ENCODE assay signal across 19 mouse cellular contexts in the genomic region with DNA sequence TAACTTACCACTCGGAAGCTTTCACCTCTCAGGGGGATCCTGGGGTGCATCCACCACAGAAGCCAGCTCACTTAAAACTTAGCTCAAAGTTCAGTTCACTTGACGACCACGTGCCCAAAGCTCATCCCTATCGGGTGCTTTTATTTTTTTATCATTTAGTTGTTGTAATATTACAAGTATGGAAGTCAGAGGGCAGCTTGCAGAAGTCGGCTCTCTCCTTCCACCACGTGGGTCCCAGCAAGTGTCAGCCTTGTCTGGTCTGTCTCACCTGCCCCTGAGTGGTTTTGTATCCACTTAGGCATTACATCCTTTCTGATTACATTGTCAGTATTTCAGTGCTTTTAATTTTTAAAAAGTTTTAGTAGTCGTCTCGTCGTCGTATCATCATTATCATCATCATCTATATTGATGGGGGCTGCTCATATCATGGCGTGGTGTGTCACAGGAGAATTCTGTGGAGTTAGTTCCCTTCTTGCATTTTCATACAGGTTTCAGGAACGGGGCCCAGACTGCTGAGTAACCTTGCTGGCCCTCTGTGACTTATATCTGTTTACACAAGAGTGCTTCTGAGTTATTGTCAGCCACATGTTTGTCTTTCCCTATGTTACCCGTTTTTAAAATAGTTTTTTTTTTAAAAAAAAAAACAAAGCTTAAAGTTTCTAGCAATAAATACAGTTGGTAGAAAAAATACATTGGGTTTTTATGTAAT. TPM values are rescaled to one million over a fixed set of nuclear protein-coding genes. Genes with fewer than 3 reads are reported as not detected.
DNase-seq lines count a peak whose midpoint lies in the region; ATAC-seq and TF ChIP-seq lines count a peak whose summit lies in the region.
"Had no signal": no experiment of that assay in that cellular context is flagged by ENCODE, and none has a peak within 500 bp of the region (broad histone marks: within the 10 kb centered on the region; RNA-seq: fewer than 3 reads in every experiment).

No protein-coding gene starts in this region.

- no peaks in the 10 kb centered on the region for H3K36me3 ChIP-seq in heart, embryonic 11.5 days (ENCODE audit: control insufficient read depth, insufficient read depth, low read length)
- no peaks in the 10 kb centered on the region for H3K36me3 ChIP-seq in heart, embryonic 15.5 days
- no peaks in the 10 kb centered on the region for H3K36me3 ChIP-seq in MEL (ENCODE audit: control insufficient read depth in 1 of 2, insufficient read depth in 2 of 2, low read length in 2 of 2)
- H3K36me3 ChIP-seq in limb, embryonic 10.5 days: no peaks in the 10 kb centered on the region
- H3K36me3 ChIP-seq: embryonic facial prominence, embryonic 12.5 days; forebrain, embryonic 15.5 days; G1E; hindbrain, embryonic 10.5 days; intestine, embryonic 15.5 days had no signal

- H3K27me3 ChIP-seq in heart, embryonic 11.5 days (ENCODE audit: control insufficient read depth, insufficient read depth, low read length): no peaks in the 10 kb centered on the region
- H3K27me3 ChIP-seq in heart, embryonic 15.5 days: no peaks in the 10 kb centered on the region
- peaks cover 0 to 4% of the 10 kb centered on the region in 2 experiments; a peak in 1 of 4 replicates for H3K27me3 ChIP-seq in MEL (ENCODE audit: control insufficient read depth in 1 of 2, insufficient read depth in 2 of 2, low read length in 2 of 2)
- H3K27me3 ChIP-seq in limb, embryonic 10.5 days (ENCODE audit: low read depth, poor library complexity, severe bottlenecking): no peaks in the 10 kb centered on the region
- H3K27me3 ChIP-seq: embryonic facial prominence, embryonic 12.5 days; forebrain, embryonic 15.5 days; intestine, embryonic 15.5 days; Patski had no signal

- H3K9ac ChIP-seq in heart, embryonic 11.5 days (ENCODE audit: low read depth, low read length): no peak overlapping the region
- H3K9ac ChIP-seq in heart, embryonic 15.5 days: no peak overlapping the region
- H3K9ac ChIP-seq in MEL (ENCODE audit: control insufficient read depth, low read depth, low read length, poor library complexity, severe bottlenecking): peak overlapping the region; percentile 46
- H3K9ac ChIP-seq: embryonic facial prominence, embryonic 12.5 days; forebrain, embryonic 15.5 days; hindbrain, embryonic 14.5 days; intestine, embryonic 15.5 days had no signal

- no peaks in the 10 kb centered on the region for H3K9me3 ChIP-seq in heart, embryonic 11.5 days (replicated peaks; ENCODE audit: control insufficient read depth, low read length)
- H3K9me3 ChIP-seq in heart, embryonic 15.5 days (replicated peaks): no peaks in the 10 kb centered on the region
- H3K9me3 ChIP-seq in MEL (replicated peaks; ENCODE audit: insufficient read depth, low read length): no peaks in the 10 kb centered on the region
- H3K9me3 ChIP-seq in limb, embryonic 10.5 days (replicated peaks): no peaks in the 10 kb centered on the region
- H3K9me3 ChIP-seq: embryonic facial prominence, embryonic 12.5 days; forebrain, embryonic 15.5 days; G1E; hindbrain, embryonic 10.5 days; intestine, embryonic 15.5 days had no signal

- TF ChIP-seq RAD21 in MEL (IDR thresholded peaks at IDR 0.05; ENCODE audit: low read depth, low read length): no peak

- H3K4me3 ChIP-seq in heart, embryonic 11.5 days (ENCODE audit: low read depth, low read length): no peak overlapping the region
- no peak overlapping the region for H3K4me3 ChIP-seq in heart, embryonic 15.5 days
- H3K4me3 ChIP-seq in MEL (ENCODE audit: control insufficient read depth in 1 of 2, insufficient read depth in 1 of 2, low read depth in 2 of 2, low read length in 2 of 2): peak overlapping the region; percentile 17 to 60
- H3K4me3 ChIP-seq in limb, embryonic 10.5 days: no peak overlapping the region
- H3K4me3 ChIP-seq: embryonic facial prominence, embryonic 12.5 days; forebrain, embryonic 15.5 days; hindbrain, embryonic 10.5 days; intestine, embryonic 15.5 days had no signal

- H3K27ac ChIP-seq in heart, embryonic 11.5 days (ENCODE audit: low read depth, low read length): no peak overlapping the region
- H3K27ac ChIP-seq in heart, embryonic 15.5 days: no peak overlapping the region
- H3K27ac ChIP-seq in MEL (ENCODE audit: control insufficient read depth, low read depth, low read length): no peak overlapping the region
- no peak overlapping the region for H3K27ac ChIP-seq in limb, embryonic 10.5 days
- H3K27ac ChIP-seq: embryonic facial prominence, embryonic 12.5 days; forebrain, embryonic 15.5 days; hindbrain, embryonic 10.5 days; hindbrain, embryonic 14.5 days; intestine, embryonic 15.5 days had no signal

- DNase-seq in heart, postnatal 14 days: no peak
- no peak for DNase-seq in heart, postnatal 36 days
- DNase-seq in MEL (ENCODE audit: low read depth, low spot score): peak; percentile 30
- peak; percentile 24 for DNase-seq in limb, embryonic 10.5 days (ENCODE audit: low spot score)
- DNase-seq in ovary, postnatal 36 days (ENCODE audit: low spot score): no peak
- DNase-seq: cerebellum, adult 11-12 months; cerebellum, adult 9-10 months; cerebellum, postnatal 25 days; gastrocnemius, postnatal 36 days; kidney, adult 18-20 months had no signal

- no peaks in the 10 kb centered on the region for H3K79me2 ChIP-seq in MEL (ENCODE audit: control insufficient read depth, insufficient read depth, low read length, poor library complexity)

- no peak for TF ChIP-seq CTCF in MEL (IDR thresholded peaks at IDR 0.05 in 2 of 3, conservative IDR thresholded peaks at IDR 0.05 in 1 of 3; ENCODE audit: control insufficient read depth in 1 of 3, insufficient read depth in 1 of 3, low read depth in 2 of 3, low read length in 3 of 3, poor library complexity in 1 of 3, severe bottlenecking in 1 of 3)

- TF ChIP-seq POLR2A in MEL (IDR thresholded peaks at IDR 0.05; ENCODE audit: control insufficient read depth in 1 of 2, insufficient read depth in 1 of 2, low read depth in 1 of 2, low read length in 2 of 2, poor library complexity in 1 of 2): no peak

- ATAC-seq in heart, embryonic 11.5 days (replicated peaks; ENCODE audit: insufficient number of reproducible peaks, low FRiP score, low TSS enrichment): no peak
- ATAC-seq in heart, embryonic 15.5 days (replicated peaks; ENCODE audit: insufficient number of reproducible peaks, insufficient read depth, low FRiP score, low read depth): no peak
- ATAC-seq: forebrain, embryonic 15.5 days had no signal

- peak overlapping the region; percentile 46; the same call in 1 of the 2 replicates for H3K4me2 ChIP-seq in heart, embryonic 11.5 days
- H3K4me2 ChIP-seq in heart, embryonic 15.5 days: peak overlapping the region; percentile 57; the same call in 1 of the 2 replicates
- H3K4me2 ChIP-seq: embryonic facial prominence, embryonic 12.5 days; forebrain, embryonic 15.5 days; hindbrain, embryonic 14.5 days had no signal

- 62% methylated on average over 13 of the region's 13 CpGs for WGBS in heart, embryonic 11.5 days (ENCODE audit: insufficient replicate concordance)
- WGBS in heart, embryonic 15.5 days: 53% methylated on average over 13 of the region's 13 CpGs
- WGBS in limb, embryonic 10.5 days: 81% methylated on average over 13 of the region's 13 CpGs

- TF ChIP-seq EP300 in MEL (IDR thresholded peaks at IDR 0.05; ENCODE audit: low read depth in 1 of 2, low read length in 2 of 2): no peak

- H3K4me1 ChIP-seq in heart, embryonic 11.5 days (ENCODE audit: control insufficient read depth, insufficient read depth, low read length): peaks cover 6% of the 10 kb centered on the region
- H3K4me1 ChIP-seq in heart, embryonic 15.5 days (replicated peaks): peaks cover 11% of the 10 kb centered on the region
- H3K4me1 ChIP-seq in MEL (ENCODE audit: control insufficient read depth in 1 of 2, insufficient read depth in 2 of 2, low read length in 2 of 2): no peaks in the 10 kb centered on the region
- H3K4me1 ChIP-seq in limb, embryonic 10.5 days: peaks cover 20% of the 10 kb centered on the region
- H3K4me1 ChIP-seq: forebrain, embryonic 15.5 days had no signal

- intact Hi-C loops in heart, postnatal 14 days (cut with DNase I): no loop called here
- intact Hi-C loops in heart, postnatal 36 days (cut with DNase I): no loop called here

TF ChIP-seq in MEL, 35 proteins besides CTCF, POLR2A, EP300 and RAD21:
- TF ChIP-seq GATA1 (IDR thresholded peaks at IDR 0.05; ENCODE audit: low read depth, low read length): no peak
- TF ChIP-seq MAX (IDR thresholded peaks at IDR 0.05; ENCODE audit: low read length): peak; percentile 46; the same call in 1 of the 2 replicates
- TF ChIP-seq SIN3A (IDR thresholded peaks at IDR 0.05; ENCODE audit: low read length): peak; percentile 46
- peak; percentile 67; the same call in 1 of the 2 replicates for TF ChIP-seq MXI1 (IDR thresholded peaks at IDR 0.05; ENCODE audit: low read depth, low read length)

RNA-seq across cellular contexts. Expression of gene Tgfbr3, which starts 14.8 kb away (rescaled TPM):
- polyA plus RNA-seq in heart, embryonic 11.5 days (2014; fragmentation: Nextera tagmentation; extraction: Ambion mirVana): 38.2 and 39.2 TPM in 2 replicates
- total RNA-seq in heart, postnatal 14 days (2021): 10 to 100 TPM; 47.3 to 59.0 TPM
- polyA plus RNA-seq in heart, embryonic 15.5 days (2015; fragmentation: Nextera tagmentation; extraction: Ambion mirVana): 16.8 and 23.8 TPM in 2 replicates
- total RNA-seq in heart, postnatal 36 days (2021): 10 to 100 TPM; 53.5 to 54.2 TPM
- total RNA-seq in MEL (2012; rRNA removed): 5.9 and 6.7 TPM in 2 replicates
- 1 to 10 TPM in 1 of 2 experiments, not detected in 1; 3.0 TPM for polyA plus RNA-seq in MEL (2012; ENCODE audit: insufficient read depth in 1 of 2, insufficient read length in 2 of 2, low read depth in 1 of 2, low replicate concordance in 2 of 2, missing spikeins in 1 of 2)
- polyA plus RNA-seq in limb, embryonic 10.5 days (2016; fragmentation: Nextera tagmentation; extraction: Ambion mirVana): 12.1 and 13.6 TPM in 2 replicates
- polyA plus RNA-seq: G1E had no signal

RNA-seq across cellular contexts. Expression of gene Brdt, which starts 26.7 kb away (rescaled TPM):
- polyA plus RNA-seq in heart, embryonic 11.5 days (2014; fragmentation: Nextera tagmentation; extraction: Ambion mirVana): 0.87 and 0.94 TPM in 2 replicates
- under 1 TPM; 0.63 to 0.98 TPM for total RNA-seq in heart, postnatal 14 days (2021)
- 0.62 and 1.1 TPM in 2 replicates for polyA plus RNA-seq in heart, embryonic 15.5 days (2015; fragmentation: Nextera tagmentation; extraction: Ambion mirVana)
- total RNA-seq in heart, postnatal 36 days (2021): under 1 TPM; 0.46 to 0.67 TPM
- total RNA-seq in MEL (2012; rRNA removed): 10.3 and 12.0 TPM in 2 replicates
- polyA plus RNA-seq in MEL (2012; ENCODE audit: insufficient read depth in 1 of 2, insufficient read length in 2 of 2, low read depth in 1 of 2, low replicate concordance in 2 of 2, missing spikeins in 1 of 2): 10 to 100 TPM in 1 of 2 experiments, not detected in 1; 16.7 TPM
- 0.73 and 1.3 TPM in 2 replicates for polyA plus RNA-seq in limb, embryonic 10.5 days (2016; fragmentation: Nextera tagmentation; extraction: Ambion mirVana)
- polyA plus RNA-seq: G1E had no signal

Comparison
In these comparisons a context has a peak if more than half of its experiments do, and no peak if none do; other contexts are left out.
1. H3K4me3 ChIP-seq: peak in MEL (2 of 2); none in heart, embryonic 11.5 days (single experiment), heart, embryonic 15.5 days (single experiment) and limb, embryonic 10.5 days (single experiment).
2. DNase-seq: peak in MEL (single experiment) and limb, embryonic 10.5 days (single experiment); none in heart, postnatal 14 days (0 of 2), heart, postnatal 36 days (0 of 2) and ovary, postnatal 36 days (single experiment).